Mouse (Mus musculus): ENCODE measurements around the gene Hdac7.

Hdac7 gene

DNA sequence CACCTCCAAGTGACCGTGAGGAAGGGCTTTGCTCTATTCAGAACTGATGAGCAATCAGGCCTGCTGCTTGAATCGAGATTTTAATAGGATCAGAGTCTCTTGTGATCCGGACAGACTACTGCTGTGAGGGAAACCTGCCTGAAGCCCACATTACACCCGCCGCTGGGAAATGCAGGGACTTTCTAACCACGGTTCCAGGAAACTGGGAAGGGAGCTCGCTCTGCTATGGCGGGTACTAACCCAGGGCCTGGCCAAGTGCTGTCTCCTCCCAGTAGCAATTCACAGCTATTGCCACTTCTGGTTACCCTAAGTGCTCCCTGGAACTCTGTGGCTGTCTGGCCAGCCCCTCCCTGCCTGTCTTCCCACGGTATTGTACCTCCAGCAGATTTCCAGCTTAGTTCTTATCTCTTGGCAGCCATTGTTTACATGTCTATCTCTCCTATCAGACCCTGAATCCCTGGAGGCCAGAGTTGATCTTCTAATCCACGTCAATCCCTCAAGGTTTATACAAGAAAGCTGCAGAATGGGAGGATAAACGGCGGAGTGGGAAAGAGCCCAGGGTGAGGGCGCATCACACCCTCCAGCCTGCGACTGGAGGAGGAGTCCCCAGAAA, 18.7 kb upstream of the Hdac7 start:
- in situ Hi-C loops (cut with MboI; ENCODE audit: unreplicated experiment in 2 of 2): loop anchor here (10.0 to 25.0 kb wide), 4 partner anchors 82 to 524 kb away; partner anchors contain the start of genes Asb8 (in 1 of the 2), Ccdc184 (in 1 of the 2) and Olfr283 (in 1 of the 2)

DNA sequence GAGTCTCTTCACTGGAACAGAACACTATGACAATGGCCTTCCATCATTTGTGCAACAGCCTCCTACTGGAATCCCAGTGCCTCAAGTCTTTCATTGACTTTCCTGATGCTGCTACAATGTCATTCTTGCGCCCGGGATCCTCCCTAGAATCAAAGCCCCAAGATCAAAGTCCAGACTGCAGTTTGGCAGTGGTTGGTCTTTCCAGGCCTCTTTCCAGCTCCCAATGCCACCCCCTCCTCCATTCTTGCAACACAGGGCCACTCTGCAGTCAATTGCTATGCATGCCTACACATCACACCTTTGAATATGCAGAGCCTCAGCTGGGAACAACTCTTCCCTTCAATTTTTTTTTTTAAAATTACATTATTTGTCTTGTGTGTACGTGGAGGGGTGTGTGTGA, 16.1 kb upstream of the Hdac7 start:
- in situ Hi-C loops (cut with MboI; ENCODE audit: unreplicated experiment in 2 of 2): loop anchor here (10.0 to 25.0 kb wide), 4 partner anchors 84 to 527 kb away; partner anchors contain the start of genes Asb8 (in 1 of the 2), Ccdc184 (in 1 of the 2) and Olfr283 (in 1 of the 2)

DNA sequence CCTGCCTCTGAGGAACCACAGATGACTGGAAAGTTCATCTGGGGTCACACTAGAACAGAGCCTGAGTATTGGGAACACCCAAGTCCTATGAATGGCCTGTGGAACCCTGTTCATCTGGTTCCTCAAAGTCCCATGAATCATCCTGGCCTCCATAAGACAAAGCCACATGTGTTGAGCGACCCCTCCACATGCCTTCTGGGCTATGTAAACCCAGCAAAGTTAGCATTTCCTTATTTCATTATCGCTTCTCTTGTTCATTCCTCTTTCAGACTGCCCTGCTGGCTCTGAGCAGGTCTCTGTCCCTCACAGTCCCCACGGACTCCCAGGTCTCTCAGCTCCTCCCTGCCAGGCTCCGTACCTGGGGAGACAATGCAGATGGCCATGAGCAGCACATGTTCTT, 14.1 kb upstream of the Hdac7 start:
- in situ Hi-C loops (cut with MboI; ENCODE audit: unreplicated experiment in 2 of 2): loop anchor here (10.0 to 25.0 kb wide), 4 partner anchors 296 to 664 kb away; partner anchors contain the start of genes Asb8 (in 1 of the 2), Ccdc184 (in 1 of the 2) and Olfr283 (in 1 of the 2)

DNA sequence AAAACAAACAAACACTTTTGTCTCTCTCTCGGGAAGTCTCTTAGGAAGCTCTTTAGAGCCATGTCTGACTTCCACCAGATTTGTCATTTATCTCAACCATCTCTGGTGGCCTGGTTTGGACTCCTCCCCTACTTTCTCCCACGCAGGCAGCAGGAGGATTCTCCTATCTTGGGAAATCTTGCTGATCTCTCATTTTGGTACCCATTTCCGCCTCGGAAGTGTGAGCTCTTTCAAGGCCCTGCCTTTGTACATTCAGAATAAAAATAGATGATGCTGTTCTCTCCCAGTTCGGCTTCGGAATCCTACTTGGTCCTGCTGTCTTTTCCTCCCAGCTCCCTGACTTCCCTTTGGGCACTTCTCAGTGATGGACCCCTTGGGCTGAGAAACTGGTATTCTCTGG, 10.2 kb upstream of the Hdac7 start:
- in situ Hi-C loops (cut with MboI; ENCODE audit: unreplicated experiment in 2 of 2): loop anchor here (5.0 to 25.0 kb wide), 9 partner anchors 62 to 660 kb away; partner anchors contain the start of genes Asb8 (in 1 of the 2), Ccdc184 (in 1 of the 2), Olfr283 (in 1 of the 2) and Tmem106c (in 1 of the 2)

DNA sequence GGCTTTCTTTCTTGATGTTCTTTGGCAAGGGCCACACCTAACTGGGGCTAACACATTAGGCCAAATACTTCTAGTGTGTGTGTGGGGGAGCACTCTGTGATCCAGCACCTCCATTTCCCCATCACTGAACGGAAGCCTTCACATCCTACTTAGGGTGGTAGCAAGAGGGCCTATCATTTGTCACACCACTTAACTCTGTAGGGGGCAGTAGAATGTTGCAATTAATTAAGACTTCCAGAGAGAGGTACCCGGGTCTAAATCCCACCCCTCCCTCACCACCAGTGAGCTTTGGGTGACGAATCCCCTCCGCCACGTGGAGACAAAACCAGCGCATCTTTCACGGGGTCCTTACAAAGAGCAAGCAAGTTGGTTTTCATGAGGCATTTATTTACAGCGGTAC, 9.8 kb upstream of the Hdac7 start:
- in situ Hi-C loops (cut with MboI; ENCODE audit: unreplicated experiment in 2 of 2): loop anchor here (5.0 to 25.0 kb wide), 9 partner anchors 62 to 659 kb away; partner anchors contain the start of genes Asb8 (in 1 of the 2), Ccdc184 (in 1 of the 2), Olfr283 (in 1 of the 2) and Tmem106c (in 1 of the 2)

DNA sequence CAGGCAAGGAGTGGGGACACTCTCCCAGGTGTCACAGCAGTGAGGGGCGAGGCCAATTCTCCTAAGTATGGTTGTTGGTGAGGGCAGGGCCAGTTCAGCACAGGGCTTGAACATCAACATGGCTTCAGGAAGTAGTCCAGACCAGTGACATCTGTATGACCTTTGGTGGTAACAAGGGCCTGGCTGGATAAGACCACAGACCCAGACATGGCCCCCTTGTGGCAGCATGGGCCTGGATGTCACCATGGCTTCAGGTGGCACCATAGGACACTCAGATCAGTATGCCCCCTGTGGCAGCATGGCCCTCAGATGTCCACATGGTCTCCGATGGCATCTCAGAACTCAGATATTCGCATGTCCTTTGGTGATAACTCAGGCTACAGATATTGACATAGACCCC, 8.0 kb upstream of the Hdac7 start:
- in situ Hi-C loops (cut with MboI; ENCODE audit: unreplicated experiment in 2 of 2): loop anchor here (5.0 to 25.0 kb wide), 9 partner anchors 60 to 657 kb away; partner anchors contain the start of genes Asb8 (in 1 of the 2), Ccdc184 (in 1 of the 2), Olfr283 (in 1 of the 2) and Tmem106c (in 1 of the 2)

DNA sequence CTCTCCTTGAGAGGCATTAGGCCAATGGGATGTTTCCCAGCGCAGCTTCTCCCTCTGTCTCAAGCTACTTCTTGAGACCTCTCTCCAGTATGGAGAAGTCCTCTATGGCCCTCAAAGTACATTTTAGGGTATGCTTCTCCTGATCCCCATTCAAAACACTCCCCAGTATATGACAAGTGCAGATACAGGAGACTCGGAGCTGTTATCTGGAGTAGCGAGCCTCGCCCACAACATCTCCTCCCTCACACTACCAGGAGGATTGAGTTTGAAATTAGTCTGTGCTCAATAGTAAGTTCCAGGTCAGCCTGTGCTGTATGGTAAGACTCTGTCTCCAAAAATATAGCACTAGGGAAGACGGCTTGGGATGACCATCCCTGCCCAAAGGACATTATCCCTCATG, 6.7 kb upstream of the Hdac7 start:
- in situ Hi-C loops (cut with MboI; ENCODE audit: unreplicated experiment in 2 of 2): loop anchor here (5.0 to 25.0 kb wide), 9 partner anchors 59 to 656 kb away; partner anchors contain the start of genes Asb8 (in 1 of the 2), Ccdc184 (in 1 of the 2), Olfr283 (in 1 of the 2) and Tmem106c (in 1 of the 2)

DNA sequence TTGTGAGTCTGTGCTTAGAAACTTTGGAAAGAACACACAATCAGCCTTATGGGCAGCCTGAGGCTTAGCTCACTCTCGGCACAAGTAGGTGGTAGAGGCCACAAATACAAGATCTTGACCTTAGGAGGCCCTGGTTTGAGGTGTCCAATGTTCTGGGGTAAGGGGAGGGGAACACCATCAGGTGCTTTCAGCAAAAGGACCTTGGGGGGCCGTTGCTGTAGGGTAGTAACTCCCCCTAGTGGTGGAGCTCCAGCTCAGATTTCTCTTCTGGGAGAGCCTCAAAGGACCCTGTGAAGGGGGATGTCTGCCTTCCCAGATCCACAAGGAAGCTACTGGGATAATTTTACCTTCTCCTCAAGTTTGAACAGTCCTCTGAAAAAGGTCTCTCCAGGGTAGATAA, 6.1 kb upstream of the Hdac7 start:
- in situ Hi-C loops (cut with MboI; ENCODE audit: unreplicated experiment in 2 of 2): loop anchor here (5.0 to 25.0 kb wide), 9 partner anchors 58 to 656 kb away; partner anchors contain the start of genes Asb8 (in 1 of the 2), Ccdc184 (in 1 of the 2), Olfr283 (in 1 of the 2) and Tmem106c (in 1 of the 2)

DNA sequence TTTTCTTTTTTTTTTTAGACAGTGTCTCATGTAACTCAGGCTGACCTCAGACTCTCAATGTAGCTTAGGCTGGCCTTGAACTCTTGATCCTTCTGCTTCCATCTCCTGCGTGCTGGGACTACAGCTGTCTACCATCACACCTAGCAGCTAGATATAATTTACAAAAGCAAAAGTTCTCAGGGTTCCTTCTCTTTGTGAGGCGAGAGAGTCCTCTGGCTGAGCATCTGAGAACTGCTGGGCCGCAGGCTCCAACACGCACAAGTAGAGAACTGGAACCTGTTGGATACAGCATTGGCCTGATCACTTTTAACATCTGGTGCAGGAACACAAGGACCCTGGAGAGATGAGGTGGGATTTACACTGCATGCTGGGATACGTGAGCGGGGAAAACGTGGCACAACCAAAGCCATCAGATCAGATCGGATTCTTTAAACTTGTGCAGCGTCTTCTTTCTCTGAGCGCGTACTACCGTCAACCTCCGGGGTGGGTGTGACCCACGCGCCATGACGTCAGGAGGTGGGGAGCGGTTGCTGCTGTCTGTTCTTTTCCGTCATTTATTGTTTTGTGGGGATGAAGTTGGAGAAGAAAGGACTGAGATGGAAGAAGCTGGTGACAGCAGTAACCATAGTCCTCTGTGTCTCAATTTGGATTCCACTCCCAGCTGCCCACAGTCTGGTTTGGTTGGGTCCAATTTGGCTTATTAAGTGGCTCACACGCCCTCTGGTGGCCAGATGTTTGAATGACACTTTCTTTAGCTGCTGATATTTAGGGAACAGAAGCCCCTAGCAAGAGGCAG, 5.0 kb upstream of the Hdac7 start:
- in situ Hi-C loops (cut with MboI; ENCODE audit: unreplicated experiment in 2 of 2): loop anchor here in 1 of 2 experiments (5.0 to 25.0 kb wide), 3 partner anchors 57 to 587 kb away; no protein-coding TSS in a partner anchor

DNA sequence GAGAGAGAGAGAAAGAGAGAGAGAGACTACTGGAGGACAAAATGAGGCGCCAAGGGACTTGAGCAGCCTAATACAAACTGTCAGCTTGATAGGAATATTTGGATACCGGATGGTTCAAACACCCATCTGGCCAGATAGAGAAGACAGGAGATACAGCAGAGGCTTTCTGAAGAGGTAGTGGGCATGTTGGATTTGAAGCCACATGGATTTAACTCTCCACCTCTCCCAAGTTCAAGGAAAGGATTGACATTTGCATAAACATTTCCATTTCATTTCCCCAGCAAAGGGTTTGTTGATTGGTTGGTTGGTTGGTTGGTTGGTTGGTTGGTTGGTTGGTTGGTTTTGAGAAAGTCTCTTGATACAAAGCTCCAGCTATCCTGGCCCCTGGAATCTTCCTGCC, 3.6 kb upstream of the Hdac7 start:
- in situ Hi-C loops (cut with MboI; ENCODE audit: unreplicated experiment in 2 of 2): loop anchor here in 1 of 2 experiments (5.0 to 25.0 kb wide), 3 partner anchors 56 to 586 kb away; no protein-coding TSS in a partner anchor

DNA sequence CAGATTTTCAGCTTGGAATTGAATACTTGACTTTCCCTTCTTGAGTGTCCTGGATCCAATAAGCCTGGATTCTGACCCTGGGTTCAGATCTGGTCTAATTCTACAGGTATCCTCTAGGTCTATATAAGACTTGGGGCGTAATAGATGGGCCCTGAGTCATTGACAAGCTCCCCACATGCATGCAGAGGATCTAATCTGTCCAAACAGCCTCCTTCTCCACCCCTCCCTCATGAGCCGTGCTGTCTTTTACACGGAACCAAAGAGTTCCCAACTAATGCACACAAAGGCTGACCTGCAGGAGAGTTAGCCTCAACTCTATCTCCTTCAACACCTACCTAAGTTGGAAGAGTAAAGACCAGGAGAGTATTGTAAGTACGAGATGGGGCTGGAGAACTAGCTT, 3.0 kb upstream of the Hdac7 start:
- in situ Hi-C loops (cut with MboI; ENCODE audit: unreplicated experiment in 2 of 2): loop anchor here in 1 of 2 experiments (5.0 to 25.0 kb wide), 3 partner anchors 55 to 585 kb away; no protein-coding TSS in a partner anchor

DNA sequence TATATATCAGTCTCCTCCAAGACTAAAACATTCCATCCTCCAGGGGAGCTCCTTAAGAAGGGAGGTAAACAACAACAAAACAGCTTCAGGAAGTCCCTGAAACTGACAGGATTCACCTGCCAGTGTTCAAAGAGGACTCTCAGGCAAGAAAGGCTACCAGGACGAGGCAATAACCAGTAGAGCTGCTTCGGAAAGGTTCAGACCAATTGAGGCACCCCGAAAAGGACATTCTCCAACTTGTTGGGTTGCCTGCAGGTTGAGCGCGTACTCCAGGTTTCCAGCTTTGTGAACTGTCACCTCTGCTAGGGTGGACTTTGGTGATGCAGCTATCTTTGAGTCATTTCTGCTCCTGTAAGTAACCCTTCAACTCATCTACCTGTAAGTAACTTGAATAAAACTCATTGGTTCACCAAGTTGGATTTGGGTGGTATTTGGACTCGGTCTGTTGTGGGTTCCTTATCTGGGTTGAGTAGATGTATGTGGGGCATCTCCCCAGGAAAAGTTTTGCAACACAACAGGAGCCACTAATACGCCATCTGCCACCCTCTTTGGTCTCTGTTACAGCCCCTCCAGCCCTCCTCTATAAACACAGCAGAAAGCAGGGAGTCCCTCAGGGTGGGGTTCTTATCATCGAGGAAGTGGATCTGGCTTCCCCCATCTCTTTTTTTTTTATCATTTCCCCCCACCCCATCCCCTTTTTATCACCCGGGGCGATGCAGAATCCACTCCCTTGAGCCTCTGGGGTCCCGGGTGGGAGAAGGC, 2.0 kb upstream of the Hdac7 start:
- in situ Hi-C loops (cut with MboI; ENCODE audit: unreplicated experiment in 2 of 2): loop anchor here in 1 of 2 experiments (5.0 to 25.0 kb wide), 3 partner anchors 54 to 584 kb away; no protein-coding TSS in a partner anchor

DNA sequence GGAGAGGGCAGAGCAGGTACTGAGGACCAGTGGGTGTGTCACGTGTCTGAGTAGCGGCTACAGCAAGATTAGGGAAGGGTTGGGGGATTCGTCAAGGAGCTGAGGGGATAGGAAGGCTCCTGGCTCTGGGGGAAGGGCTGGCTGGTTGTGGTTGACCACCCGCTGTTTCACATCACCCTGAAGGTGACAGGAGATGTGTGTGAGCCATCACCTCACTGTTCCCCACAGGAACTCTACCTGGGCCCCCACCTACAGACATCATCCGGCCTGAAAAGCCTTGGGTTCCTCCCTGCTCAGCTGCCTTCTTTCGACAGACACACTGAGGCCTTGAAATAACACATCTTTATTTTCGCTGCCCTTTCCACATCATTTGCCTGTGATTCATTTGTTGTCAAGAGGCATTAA, 1.1 kb downstream of the Hdac7 start:
- in situ Hi-C loops (cut with MboI; ENCODE audit: unreplicated experiment in 2 of 2): loop anchor here in 1 of 2 experiments (25.0 kb wide), 1 partner anchor 581 kb away; no protein-coding TSS in a partner anchor

DNA sequence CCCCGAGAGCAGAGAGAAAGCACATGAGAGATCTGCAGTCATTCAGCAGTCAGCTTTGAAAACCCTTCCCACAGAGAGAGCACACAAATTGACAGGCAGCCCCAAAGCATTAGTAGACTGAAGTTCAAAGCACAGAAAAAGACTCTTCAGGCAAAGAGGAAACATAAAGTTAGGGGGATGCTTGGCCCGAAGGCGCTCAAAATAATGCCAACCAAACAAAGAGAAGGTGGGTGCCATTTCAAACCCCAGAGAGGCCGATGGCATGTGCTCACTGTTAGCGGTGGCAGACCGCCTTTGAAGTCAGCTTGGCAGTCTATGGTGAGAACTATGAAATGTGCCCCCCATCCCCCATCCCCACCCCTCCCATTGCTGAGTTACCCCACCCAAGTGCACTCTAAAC, 2.2 kb downstream of the Hdac7 start:
- in situ Hi-C loops (cut with MboI; ENCODE audit: unreplicated experiment in 2 of 2): loop anchor here in 1 of 2 experiments (25.0 kb wide), 1 partner anchor 580 kb away; no protein-coding TSS in a partner anchor

DNA sequence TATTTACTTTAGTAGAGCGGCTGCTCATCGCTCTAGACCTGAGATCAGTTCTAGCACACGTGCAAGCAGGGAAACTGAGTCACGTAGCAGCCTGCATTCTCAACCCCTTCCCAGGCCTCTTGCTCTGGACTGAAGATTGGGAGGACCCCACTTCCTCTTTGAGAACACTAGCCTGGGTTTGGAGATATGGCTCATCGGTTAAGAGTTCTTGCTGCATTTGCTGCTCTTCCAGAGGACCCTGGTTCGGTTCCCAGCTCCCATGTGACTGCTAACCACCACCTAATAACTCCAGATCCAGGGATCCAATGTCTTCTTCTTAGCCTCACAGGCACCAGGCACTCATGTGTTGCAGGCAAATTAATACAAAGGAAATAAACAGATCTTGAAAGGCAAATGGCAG, 2.9 kb downstream of the Hdac7 start:
- in situ Hi-C loops (cut with MboI; ENCODE audit: unreplicated experiment in 2 of 2): loop anchor here in 1 of 2 experiments (25.0 kb wide), 1 partner anchor 579 kb away; no protein-coding TSS in a partner anchor

DNA sequence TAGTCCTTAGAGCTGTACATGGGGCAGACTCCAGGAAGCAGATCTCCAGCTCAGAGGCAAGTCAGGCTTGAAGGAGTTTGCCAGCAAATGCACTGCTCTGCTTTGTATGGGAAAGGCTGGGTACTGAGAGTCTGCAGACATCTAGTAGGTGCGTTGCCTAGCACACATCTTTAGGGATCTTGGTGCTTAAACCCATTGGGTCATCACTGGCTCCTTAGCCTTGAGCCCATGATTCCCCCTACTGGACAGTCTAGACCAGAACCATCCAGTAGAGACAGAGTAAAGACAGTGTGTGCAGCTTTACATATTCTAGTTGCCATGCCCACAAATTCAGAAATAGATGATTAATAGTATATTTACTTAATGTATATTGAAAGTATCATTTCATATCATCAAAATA, 3.5 kb downstream of the Hdac7 start:
- in situ Hi-C loops (cut with MboI; ENCODE audit: unreplicated experiment in 2 of 2): loop anchor here in 1 of 2 experiments (25.0 kb wide), 1 partner anchor 578 kb away; no protein-coding TSS in a partner anchor

DNA sequence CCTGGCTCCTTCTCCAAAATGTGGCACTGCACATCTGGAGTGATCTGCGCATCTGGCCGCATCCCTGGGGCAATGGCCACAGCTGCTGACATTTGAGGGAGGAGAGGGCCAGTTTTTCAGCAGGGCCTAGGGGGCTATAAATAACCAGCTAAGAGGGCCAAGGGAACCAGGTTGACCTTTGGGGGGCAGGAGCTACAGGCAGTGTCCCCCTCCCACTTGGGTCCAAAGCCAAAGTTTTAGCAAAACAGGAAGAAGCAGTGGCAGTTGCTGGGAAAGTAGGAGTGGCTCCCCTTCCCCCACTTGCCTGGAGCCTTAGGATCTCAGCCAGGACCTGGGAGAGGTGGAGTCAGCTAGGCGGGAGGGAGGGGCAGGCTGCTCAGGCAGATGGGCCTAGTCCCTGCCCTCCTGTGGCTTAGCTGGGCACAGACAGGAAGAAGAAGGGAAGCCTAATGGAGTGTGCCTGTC, 4.3 kb downstream of the Hdac7 start:
- in situ Hi-C loops (cut with MboI; ENCODE audit: unreplicated experiment in 2 of 2): loop anchor here in 1 of 2 experiments (25.0 kb wide), 1 partner anchor 578 kb away; no protein-coding TSS in a partner anchor

DNA sequence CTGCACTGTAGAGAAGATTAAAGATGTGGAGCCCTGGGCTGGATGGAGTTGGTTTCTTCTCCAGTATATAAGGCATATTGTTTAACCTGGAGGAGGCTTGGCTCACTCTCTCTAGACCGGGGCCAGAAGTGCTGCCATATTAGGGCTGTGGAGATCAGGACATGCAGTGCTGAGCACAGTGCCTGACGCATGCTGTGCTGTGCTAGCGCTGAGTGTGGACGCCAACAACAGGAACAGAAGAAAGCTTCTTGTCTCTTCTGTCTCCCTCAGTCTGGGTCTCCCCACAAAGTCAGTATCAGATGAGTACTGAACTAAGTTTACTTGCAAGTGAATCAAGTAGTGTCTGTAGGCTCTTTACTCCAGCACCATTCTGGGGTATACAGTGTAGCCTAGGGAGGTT, 4.8 kb downstream of the Hdac7 start:
- in situ Hi-C loops (cut with MboI; ENCODE audit: unreplicated experiment in 2 of 2): loop anchor here in 1 of 2 experiments (25.0 kb wide), 1 partner anchor 577 kb away; no protein-coding TSS in a partner anchor

DNA sequence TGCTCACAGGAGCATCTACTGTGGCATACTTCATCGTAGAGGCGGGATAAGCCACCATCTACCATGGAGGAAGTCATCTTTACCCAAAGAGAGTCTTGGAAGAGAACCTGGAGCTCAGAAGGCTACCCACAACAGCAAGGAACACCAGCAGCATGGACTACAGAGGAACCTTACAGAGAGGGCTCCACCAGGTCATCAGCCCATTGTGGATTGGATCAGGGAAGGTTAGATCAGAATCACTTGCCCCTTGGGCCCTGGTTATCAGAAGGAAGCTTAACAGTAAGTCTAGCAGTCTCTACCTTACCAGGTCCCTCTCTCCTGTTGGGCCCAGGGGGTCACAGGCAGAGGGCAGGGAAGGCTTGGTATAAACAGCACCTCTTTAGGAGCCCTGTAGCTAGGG, 5.3 kb downstream of the Hdac7 start:
- in situ Hi-C loops (cut with MboI; ENCODE audit: unreplicated experiment in 2 of 2): loop anchor here in 1 of 2 experiments (25.0 kb wide), 1 partner anchor 577 kb away; no protein-coding TSS in a partner anchor
